Mouse (Mus musculus): ENCODE measurements at regions not wholly inside any gene's neighbourhood (a gene's known extent, or its start where the extent isn't known, plus 50 kb on each side); places are given as distances from the start of the nearest gene placed in this dataset.

- TF ChIP-seq CTCF (IDR thresholded peaks at IDR 0.05; ENCODE audit: control insufficient read depth, insufficient read depth, insufficient replicate concordance, low read depth, low read length) (no peak), POLR2A (IDR thresholded peaks at IDR 0.05; ENCODE audit: control insufficient read depth, low read depth, low read length) (no peak)
These were observed 55.1 kb upstream of the Ier3 start for GRCm38 (mm10) chr17:35766406-35766805.
